Mouse (Mus musculus): ENCODE results near the gene Klrb1. TPM values are rescaled to one million over a fixed set of nuclear protein-coding genes. Genes with fewer than 3 reads are reported as not detected.
"Not testable (repeated sequence)": the region's sequence is repeated elsewhere in the genome, so short reads cannot be mapped to it uniquely, and the experiment has no call there.

Gene Klrb1
- polyA plus RNA-seq, 1 experiment from 2014 or later = not detected

DNA sequence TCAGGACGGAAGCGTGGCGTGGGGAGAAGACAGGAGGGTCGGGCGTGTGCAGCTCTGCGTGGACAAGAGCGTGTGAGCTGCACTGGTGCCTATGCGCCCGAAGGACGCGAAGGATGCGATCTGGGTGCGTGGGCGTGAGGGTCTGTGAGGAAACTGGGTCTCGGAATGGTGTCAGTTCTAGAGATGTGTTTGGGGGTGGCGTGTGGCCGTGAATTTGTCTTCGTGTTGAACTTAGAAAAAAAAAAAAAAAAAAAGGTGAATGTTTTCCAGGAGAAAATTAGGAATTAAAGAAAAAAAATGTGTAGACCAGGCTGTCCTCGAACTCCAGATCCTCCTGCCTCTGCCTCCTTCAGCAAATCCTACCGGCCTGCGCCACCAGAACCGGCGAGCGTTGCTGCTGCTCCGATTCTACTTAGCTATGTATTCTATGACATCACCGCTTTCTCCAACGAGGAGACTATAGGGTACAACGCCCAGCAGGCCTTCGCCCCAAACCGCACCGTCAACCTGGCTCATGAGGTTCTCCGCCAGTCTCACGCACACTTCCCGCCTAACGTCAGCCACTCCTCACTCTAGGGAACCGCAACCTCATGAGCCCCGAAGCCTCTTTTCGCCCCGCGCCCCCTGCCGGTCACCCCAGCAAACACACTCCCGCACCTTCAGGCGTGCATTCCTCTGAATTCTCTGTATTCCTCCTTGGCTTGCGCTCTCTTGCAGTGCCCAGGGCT is 37.7 kb upstream of the Klrb1 start:
- peak; percentile 76 for TF ChIP-seq CTCF (IDR thresholded peaks at IDR 0.05)
- POLR2A ChIA-PET; H3K27me3 ChIP-seq; DNase-seq (ENCODE audit: low read depth, low spot score): not testable (repeated sequence)
- in situ Hi-C loops (cut with MboI; ENCODE audit: low pct_unique_long_range_greater_than_20kb) = loop anchor here (5.0 kb wide), 1 partner anchor 37 kb away; no protein-coding TSS in a partner anchor
- CTCF ChIA-PET = interaction anchor here (0.7 to 1.5 kb wide), 2 partner anchors 39 to 40 kb away, joined by 3 to 5 read pairs; no protein-coding TSS in a partner anchor
- ATAC-seq = peak; percentile 84

DNA sequence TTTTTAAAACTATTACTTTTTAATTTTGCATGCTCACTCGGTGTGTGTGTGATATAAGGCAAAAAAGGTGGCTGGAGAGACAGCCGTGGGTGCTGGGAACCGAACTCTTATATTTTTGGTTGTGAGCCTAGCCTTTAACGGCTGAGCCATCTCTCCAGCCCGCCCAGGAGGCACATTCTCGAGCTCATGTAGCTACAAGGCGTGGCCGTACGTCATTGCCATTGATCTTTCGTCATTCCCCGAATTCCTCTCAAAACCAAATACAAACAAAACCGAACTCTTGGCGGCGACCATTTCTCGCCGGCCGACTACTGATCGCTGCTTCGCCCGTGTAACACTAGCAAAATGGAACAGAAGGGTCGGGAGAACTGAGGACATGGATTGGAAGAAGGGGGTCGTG is 37.2 kb upstream of the Klrb1 start:
- peak; percentile 33 for ATAC-seq
- H3K27me3 ChIP-seq; POLR2A ChIA-PET; DNase-seq (ENCODE audit: low read depth, low spot score): not testable (repeated sequence)
- CTCF ChIA-PET = interaction anchor here (1.5 kb wide), 1 partner anchor 40 kb away, joined by 3 read pairs; no protein-coding TSS in a partner anchor
- in situ Hi-C loops (cut with MboI; ENCODE audit: low pct_unique_long_range_greater_than_20kb) = loop anchor here (5.0 kb wide), 1 partner anchor 37 kb away; no protein-coding TSS in a partner anchor

DNA sequence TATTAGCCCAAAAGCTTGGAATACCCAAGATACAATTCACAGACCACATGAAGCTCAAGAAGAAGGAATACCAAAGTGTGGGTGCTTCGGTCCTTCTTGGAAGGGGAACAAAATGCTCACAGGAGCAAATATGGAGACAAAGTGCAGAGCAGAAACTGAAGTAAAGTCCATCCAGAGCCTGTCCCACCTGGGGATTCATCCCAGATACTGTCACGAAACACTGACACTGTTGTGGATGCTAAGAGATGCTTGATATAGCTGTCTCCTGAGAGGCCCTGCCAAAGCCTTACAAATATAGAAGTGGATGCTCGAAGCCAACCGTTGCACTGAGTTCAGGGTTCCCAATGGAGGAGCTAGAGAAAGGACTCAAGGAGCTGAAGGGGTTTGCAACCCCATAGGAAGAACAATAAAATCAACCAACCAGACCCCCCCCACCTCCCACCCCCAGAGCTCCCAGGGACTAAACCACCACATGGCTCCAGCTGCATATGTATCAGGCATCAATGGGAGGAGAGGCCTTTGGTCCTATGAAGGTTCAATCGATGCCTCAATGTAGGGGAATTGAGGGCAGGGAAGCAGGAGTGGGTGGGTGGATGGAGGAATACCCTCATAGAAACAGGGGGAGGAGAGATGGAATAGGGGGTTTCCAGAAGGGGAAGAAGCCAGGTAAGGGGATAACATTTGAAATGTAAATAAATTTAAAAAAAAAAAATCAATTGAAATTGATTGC is 36.5 kb upstream of the Klrb1 start:
- ATAC-seq (no peak), DNase-seq (ENCODE audit: low read depth, low spot score) (no peak)
- H3K27me3 ChIP-seq = no peaks in the 10 kb centered on the region
- in situ Hi-C loops (cut with MboI; ENCODE audit: low pct_unique_long_range_greater_than_20kb) = no loop called here
- TF ChIP-seq CTCF (IDR thresholded peaks at IDR 0.05) = no peak
- CTCF ChIA-PET = interaction anchor here (1.5 kb wide), 1 partner anchor 41 kb away, joined by 3 read pairs; no protein-coding TSS in a partner anchor
- POLR2A ChIA-PET = no interaction called here

DNA sequence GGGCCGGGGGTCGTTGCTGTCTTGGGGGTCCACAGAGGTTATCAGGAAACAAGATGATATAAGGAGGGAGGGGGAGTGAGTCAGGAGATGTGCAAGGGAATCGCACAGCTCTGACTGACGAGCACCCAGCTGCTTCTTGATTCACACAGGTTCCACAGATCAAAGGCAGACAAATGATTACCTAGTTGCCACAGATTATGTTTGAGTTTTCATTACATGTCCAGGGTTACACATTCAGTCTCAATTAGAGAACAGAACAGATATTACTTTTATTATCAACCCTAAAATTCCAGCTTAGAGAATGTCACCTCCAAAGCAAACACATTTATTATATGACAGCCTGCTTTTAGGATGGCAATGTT is 32.5 kb upstream of the Klrb1 start:
- POLR2A ChIA-PET; CTCF ChIA-PET; ATAC-seq; in situ Hi-C loops (cut with MboI; ENCODE audit: low pct_unique_long_range_greater_than_20kb); DNase-seq (ENCODE audit: low read depth, low spot score); H3K27me3 ChIP-seq: not testable (repeated sequence)

DNA sequence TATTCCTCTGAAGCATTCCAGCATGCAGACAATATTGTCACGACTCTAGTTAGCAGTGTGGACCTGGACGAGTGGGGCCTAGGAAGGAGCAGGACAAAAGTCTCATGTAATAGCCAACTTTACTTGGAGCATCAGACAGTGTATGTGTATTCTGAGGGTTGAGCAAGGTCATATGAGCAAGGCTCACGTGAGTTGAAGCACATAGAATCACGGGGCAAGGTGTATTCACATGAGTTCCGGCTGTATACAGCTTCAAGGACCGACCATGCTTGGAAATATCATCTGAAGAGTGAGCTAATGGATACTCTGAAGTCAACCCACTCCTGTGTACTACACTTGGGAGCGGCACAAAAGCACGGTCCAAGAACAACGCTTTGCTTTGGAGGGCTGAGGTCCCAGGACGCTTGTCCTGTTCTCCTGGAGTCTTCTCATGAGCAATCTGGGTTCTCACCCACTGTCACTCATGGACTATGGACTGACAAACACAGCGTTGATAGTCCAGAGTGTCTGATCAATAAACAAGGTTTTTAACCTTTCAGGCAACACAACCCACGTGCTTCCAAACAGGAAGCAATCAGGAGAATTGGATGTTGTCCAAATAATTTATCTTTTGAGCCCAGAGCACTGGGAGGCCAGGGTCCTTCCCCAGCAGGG is 32.0 kb upstream of the Klrb1 start:
- POLR2A ChIA-PET; CTCF ChIA-PET; DNase-seq (ENCODE audit: low read depth, low spot score); ATAC-seq; H3K27me3 ChIP-seq: not testable (repeated sequence)
- in situ Hi-C loops (cut with MboI; ENCODE audit: low pct_unique_long_range_greater_than_20kb) = loop anchor here (5.0 kb wide), 1 partner anchor 123 kb away; no protein-coding TSS in a partner anchor

DNA sequence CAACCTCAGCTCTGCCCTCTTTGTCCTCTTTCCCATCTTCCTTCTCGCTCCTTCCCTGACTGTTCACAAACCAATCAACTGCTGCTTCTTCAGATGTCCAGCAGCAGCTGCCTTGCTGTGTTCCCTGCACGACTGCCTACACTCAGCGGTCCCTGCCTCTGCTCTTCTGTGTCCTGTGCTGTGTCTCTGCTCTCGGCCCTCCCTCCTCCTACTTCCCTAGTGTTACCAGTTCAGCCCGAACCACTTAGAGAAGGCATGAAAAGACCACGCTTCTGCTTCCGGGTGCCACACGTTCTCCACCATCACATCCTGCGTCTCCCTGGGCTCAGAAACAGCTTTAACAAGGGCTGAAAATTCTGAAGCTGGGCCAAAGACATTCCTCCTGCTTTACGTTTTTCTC is 31.4 kb upstream of the Klrb1 start:
- ATAC-seq = peak; percentile 31
- POLR2A ChIA-PET; H3K27me3 ChIP-seq; DNase-seq (ENCODE audit: low read depth, low spot score); CTCF ChIA-PET: not testable (repeated sequence)
- in situ Hi-C loops (cut with MboI; ENCODE audit: low pct_unique_long_range_greater_than_20kb) = loop anchor here (5.0 kb wide), 1 partner anchor 122 kb away; no protein-coding TSS in a partner anchor

DNA sequence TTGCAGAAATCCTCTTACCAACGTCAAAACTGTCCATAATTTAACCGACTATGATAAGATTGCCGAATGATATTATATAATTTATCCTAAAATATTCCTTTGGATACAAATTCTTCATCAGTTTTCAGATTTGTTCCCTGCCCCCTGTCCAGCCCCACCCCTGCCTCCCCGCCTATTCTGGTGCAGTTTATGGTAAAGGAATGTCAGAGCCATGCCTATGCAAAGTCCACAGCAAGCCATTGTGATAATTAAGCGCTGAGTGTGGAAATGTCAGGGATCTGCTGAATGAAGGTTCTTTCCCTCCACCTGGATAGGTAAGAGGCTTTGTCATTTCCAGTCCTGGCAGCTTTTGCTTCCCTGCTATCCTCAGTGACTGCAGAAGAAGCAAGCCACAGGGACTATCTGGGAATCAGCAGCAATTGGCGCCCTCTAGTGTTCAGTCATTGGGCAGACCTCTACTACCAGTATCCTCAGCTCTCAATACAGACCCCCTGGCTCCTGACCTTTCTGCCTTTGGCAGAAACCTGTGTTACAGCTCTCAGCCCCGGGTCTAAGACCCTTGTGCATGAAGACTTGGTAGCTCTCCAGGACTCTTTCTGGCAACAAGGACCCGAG is 30.9 kb upstream of the Klrb1 start:
- CTCF ChIA-PET = interaction anchor here (0.9 kb wide), 1 partner anchor 126 kb away, joined by 3 read pairs; no protein-coding TSS in a partner anchor
- H3K27me3 ChIP-seq; POLR2A ChIA-PET; DNase-seq (ENCODE audit: low read depth, low spot score): not testable (repeated sequence)
- in situ Hi-C loops (cut with MboI; ENCODE audit: low pct_unique_long_range_greater_than_20kb) = loop anchor here (5.0 kb wide), 1 partner anchor 121 kb away; no protein-coding TSS in a partner anchor
- peak; percentile 98 for ATAC-seq

DNA sequence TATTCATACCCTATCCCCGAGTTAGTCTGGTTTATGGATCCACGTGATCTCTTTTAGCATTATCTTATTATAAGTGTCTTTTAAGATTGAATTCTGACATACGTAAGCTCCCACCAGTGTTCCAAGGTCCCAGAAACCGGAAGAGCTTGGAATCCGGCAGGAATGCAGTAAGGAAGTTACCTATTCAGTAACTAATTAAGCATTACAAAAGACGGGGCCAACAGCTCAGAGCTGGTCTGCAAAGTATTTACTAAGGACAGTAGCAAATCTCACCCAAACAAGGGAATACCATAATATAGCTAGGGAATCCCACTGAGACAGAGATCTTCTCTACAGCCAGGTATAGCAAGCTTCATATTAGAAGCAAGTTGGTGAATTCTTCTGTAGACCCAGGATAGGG is 24.1 kb upstream of the Klrb1 start:
- in situ Hi-C loops (cut with MboI; ENCODE audit: low pct_unique_long_range_greater_than_20kb); DNase-seq (ENCODE audit: low read depth, low spot score): not testable (repeated sequence)

DNA sequence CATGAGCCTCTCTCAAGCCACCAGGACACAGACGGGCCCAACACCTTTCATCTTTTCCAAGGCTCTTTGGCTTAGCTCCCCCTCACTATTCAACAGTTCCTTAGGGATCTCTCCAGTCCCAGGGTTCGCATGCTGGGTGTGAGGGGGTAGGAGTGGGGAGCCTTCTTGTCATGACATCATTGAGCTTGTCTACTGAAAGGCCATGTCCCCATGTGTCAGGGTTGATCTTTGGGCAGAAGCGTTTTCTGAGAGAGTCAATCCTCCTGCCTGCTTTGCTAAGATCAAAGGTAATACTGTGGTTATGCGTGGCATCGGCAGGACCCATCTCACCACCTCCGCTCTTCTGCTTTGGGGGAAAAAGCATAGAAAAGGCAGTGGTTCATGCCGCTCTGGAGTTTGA is 14.6 kb upstream of the Klrb1 start:
- ATAC-seq (no peak), DNase-seq (ENCODE audit: low read depth, low spot score) (no peak)
- in situ Hi-C loops (cut with MboI; ENCODE audit: low pct_unique_long_range_greater_than_20kb) = no loop called here
- ChIA-PET CTCF (no interaction called here), POLR2A (no interaction called here)
- no peaks in the 10 kb centered on the region for H3K27me3 ChIP-seq
- no peak for TF ChIP-seq CTCF (IDR thresholded peaks at IDR 0.05)

More for the DNA sequence above, 24.1 kb upstream of the Klrb1 start:
- POLR2A ChIA-PET, H3K27me3 ChIP-seq, ATAC-seq: not testable (repeated sequence)
- CTCF ChIA-PET = interaction anchor here (1.4 kb wide), 1 partner anchor 11 kb away, joined by 3 read pairs; no protein-coding TSS in a partner anchor

DNA sequence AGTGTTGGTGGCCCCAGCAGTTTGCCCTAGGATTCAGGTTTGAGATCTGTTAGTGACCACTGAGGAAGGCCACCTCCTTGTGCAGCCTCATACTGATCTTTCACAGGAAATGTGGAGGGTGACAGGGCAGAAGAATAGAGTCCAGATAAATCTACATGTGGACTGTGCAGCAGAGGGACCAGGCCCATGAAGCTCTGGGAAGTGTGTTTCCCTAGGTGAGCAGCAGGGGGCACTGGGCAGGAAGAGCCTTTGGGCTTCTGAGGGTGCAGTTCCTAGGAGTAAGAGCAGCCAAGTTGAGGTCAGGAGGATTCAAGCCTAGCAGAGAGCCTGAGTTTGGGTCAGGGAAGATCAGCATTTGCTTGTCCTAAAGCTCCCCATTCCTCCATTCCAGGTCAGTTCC is 13.2 kb upstream of the Klrb1 start:
- DNase-seq (ENCODE audit: low read depth, low spot score) = no peak
- POLR2A ChIA-PET = no interaction called here
- no peaks in the 10 kb centered on the region for H3K27me3 ChIP-seq
- CTCF ChIA-PET = interaction anchor here (1.0 kb wide), 1 partner anchor 10 kb away, joined by 3 read pairs; no protein-coding TSS in a partner anchor
- TF ChIP-seq CTCF (IDR thresholded peaks at IDR 0.05) = peak; percentile 37
- in situ Hi-C loops (cut with MboI; ENCODE audit: low pct_unique_long_range_greater_than_20kb) = no loop called here
- ATAC-seq = no peak
